Mouse (Mus musculus): Measurements from ENCODE around the gene Axl.

- no peak for TF ChIP-seq CTCF (conservative IDR thresholded peaks at IDR 0.05 in 1 of 2, IDR thresholded peaks at IDR 0.05 in 1 of 2; ENCODE audit: low read depth in 2 of 2, low read length in 2 of 2)
- TF ChIP-seq MAFK (IDR thresholded peaks at IDR 0.05; ENCODE audit: insufficient replicate concordance, low read length): no peak
- TF ChIP-seq TCF12 (IDR thresholded peaks at IDR 0.05; ENCODE audit: low read depth, low read length): no peak
- TF ChIP-seq POLR2A (IDR thresholded peaks at IDR 0.05; ENCODE audit: low read depth, low read length): no peak
- no peak for TF ChIP-seq MAX (IDR thresholded peaks at IDR 0.05; ENCODE audit: low read length)
- TF ChIP-seq EP300 (IDR thresholded peaks at IDR 0.05; ENCODE audit: low read length): no peak
- no peak for TF ChIP-seq CHD2 (IDR thresholded peaks at IDR 0.05; ENCODE audit: low read length)
- no peak for TF ChIP-seq MYC (IDR thresholded peaks at IDR 0.05; ENCODE audit: low read depth, low read length)
- no peak for TF ChIP-seq POLR2AphosphoS2 (IDR thresholded peaks at IDR 0.05; ENCODE audit: low read depth, low read length)
These were observed 23.7 kb upstream of the Axl start for GRCm38 (mm10) chr7:25812195-25812594.

Data from CH12.LX (cell line).